28 mouse cellular contexts compared by ENCODE assay signal in the genomic region with DNA sequence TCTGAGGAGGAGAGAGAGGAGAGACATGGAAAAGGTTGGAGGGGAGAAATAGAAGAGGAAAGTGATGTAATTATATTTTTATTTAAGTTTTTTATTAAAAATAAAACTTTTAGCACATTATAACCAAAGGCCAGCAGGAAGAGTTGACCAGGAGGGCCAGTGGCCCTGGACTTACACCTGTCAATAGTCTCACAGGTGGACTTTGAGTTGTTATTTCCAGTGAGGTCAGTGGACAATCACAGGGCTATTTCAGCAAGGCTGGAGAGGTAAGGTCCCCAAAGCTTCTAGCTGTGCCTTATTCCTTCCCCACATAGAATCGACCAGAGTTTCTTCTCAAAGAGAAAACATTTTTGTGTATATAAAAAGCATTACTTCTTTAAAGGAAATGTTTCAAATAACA. TPM values are rescaled to one million over a fixed set of nuclear protein-coding genes. Genes with fewer than 3 reads are reported as not detected.
"Had no signal": no experiment of that assay in that cellular context is flagged by ENCODE, and none has a peak within 500 bp of the region (broad histone marks: within the 10 kb centered on the region; RNA-seq: fewer than 3 reads in every experiment).

No protein-coding gene starts in this region.

- ATAC-seq: forebrain, embryonic 15.5 days; forebrain, postnatal 0 days; hindbrain, postnatal 0 days had no signal

- H3K9ac ChIP-seq: forebrain, embryonic 15.5 days; forebrain, postnatal 0 days; heart, embryonic 13.5 days; heart, embryonic 15.5 days; hindbrain, embryonic 13.5 days; hindbrain, embryonic 15.5 days; kidney, embryonic 15.5 days; limb, embryonic 13.5 days; limb, embryonic 15.5 days had no signal

- DNase-seq: forebrain, postnatal 0 days; gastrocnemius, postnatal 14 days; gastrocnemius, postnatal 36 days; heart, adult 11 months; heart, adult 2 months; heart, postnatal 14 days; heart, postnatal 36 days; kidney, adult 11 months; kidney, adult 8-10 months; layer of hippocampus, adult 9-11 months; layer of hippocampus, postnatal 36 days; left cerebral cortex, postnatal 4 days had no signal

- H3K9me3 ChIP-seq: forebrain, embryonic 15.5 days; heart, embryonic 13.5 days; heart, embryonic 15.5 days; hindbrain, embryonic 13.5 days; hindbrain, embryonic 15.5 days; kidney, embryonic 15.5 days; limb, embryonic 13.5 days; limb, embryonic 15.5 days had no signal

- H3K27ac ChIP-seq: forebrain, embryonic 15.5 days; heart, adult 2 months; heart, embryonic 13.5 days; heart, embryonic 15.5 days; hindbrain, embryonic 13.5 days; hindbrain, embryonic 15.5 days; hindbrain, postnatal 0 days; kidney, embryonic 15.5 days; kidney, postnatal 0 days; limb, embryonic 13.5 days; limb, embryonic 15.5 days had no signal

- H3K4me1 ChIP-seq: hindbrain, embryonic 15.5 days had no signal

- H3K4me3 ChIP-seq: forebrain, embryonic 15.5 days; heart, adult 2 months; heart, embryonic 13.5 days; heart, embryonic 15.5 days; hindbrain, embryonic 13.5 days; hindbrain, embryonic 15.5 days; kidney, embryonic 15.5 days; limb, embryonic 13.5 days; limb, embryonic 15.5 days had no signal

- H3K4me2 ChIP-seq: forebrain, embryonic 15.5 days; heart, embryonic 11.5 days; heart, embryonic 13.5 days; heart, embryonic 15.5 days; hindbrain, embryonic 13.5 days; hindbrain, embryonic 15.5 days; kidney, embryonic 15.5 days; limb, embryonic 13.5 days; limb, embryonic 15.5 days had no signal

- H3K36me3 ChIP-seq: forebrain, embryonic 15.5 days; heart, embryonic 13.5 days; heart, embryonic 15.5 days; hindbrain, embryonic 13.5 days; hindbrain, embryonic 15.5 days; kidney, embryonic 15.5 days; limb, embryonic 13.5 days; limb, embryonic 15.5 days had no signal

- H3K27me3 ChIP-seq: forebrain, embryonic 15.5 days; heart, embryonic 13.5 days; heart, embryonic 15.5 days; hindbrain, embryonic 13.5 days; hindbrain, embryonic 15.5 days; kidney, embryonic 15.5 days; limb, embryonic 13.5 days; limb, embryonic 15.5 days had no signal

RNA-seq across cellular contexts. Expression of gene 4933411K16Rik, which starts 1.8 kb away (rescaled TPM):
- polyA plus RNA-seq: forebrain, embryonic 15.5 days; forebrain, postnatal 0 days; heart, embryonic 11.5 days; heart, embryonic 13.5 days; heart, embryonic 15.5 days; heart, postnatal 0 days; hindbrain, embryonic 11.5 days; hindbrain, embryonic 13.5 days; hindbrain, postnatal 0 days; intestine, embryonic 14.5 days; limb, embryonic 11.5 days; limb, embryonic 15.5 days had no signal

RNA-seq across cellular contexts. Expression of gene Ankrd2, which starts 14.5 kb away (rescaled TPM):
- polyA plus RNA-seq: heart, adult 2 months; heart, embryonic 11.5 days; heart, embryonic 13.5 days; heart, embryonic 15.5 days; hindbrain, embryonic 11.5 days; kidney, embryonic 15.5 days; large intestine, adult 2 months had no signal
